Mouse (Mus musculus): ENCODE measurements around the gene Arl15.

- TF ChIP-seq FLI1 (IDR thresholded peaks at IDR 0.05; ENCODE audit: low read length), result no peak
- TF ChIP-seq GATA1 (IDR thresholded peaks at IDR 0.05; ENCODE audit: borderline replicate concordance, low read length), result no peak
Measured at GRCm38 (mm10) chr13:113871853-113872252, 77.5 kb downstream of the Arl15 start.
